Mouse (Mus musculus) cerebellum, adult 9-11 months (tissue): ENCODE results near the gene Fhod1.

Source experiments
- DNase-seq: peaks from one replicate; pipeline ENCODE4 v3.0.0; 2022

Fhod1 gene

GRCm38 (mm10) chr8:105315073-105315769, 32.5 kb downstream of the Fhod1 start:
- DNase-seq: peak; percentile 79

- peak; percentile 51 for DNase-seq
Observed at GRCm38 (mm10) chr8:105313622-105314402, 33.9 kb downstream of the Fhod1 start.

- peak; percentile 72 for DNase-seq
Observed at GRCm38 (mm10) chr8:105312891-105313481, 34.8 kb downstream of the Fhod1 start.

GRCm38 (mm10) chr8:105311718-105312117, 36.0 kb downstream of the Fhod1 start:
- no peak for DNase-seq

GRCm38 (mm10) chr8:105310118-105310517, 37.6 kb downstream of the Fhod1 start:
- DNase-seq: peak; percentile 72

GRCm38 (mm10) chr8:105309142-105309847, 38.5 kb downstream of the Fhod1 start:
- DNase-seq: peak; percentile 98

GRCm38 (mm10) chr8:105308428-105308827, 39.3 kb downstream of the Fhod1 start:
- peak; percentile 70 for DNase-seq

GRCm38 (mm10) chr8:105307670-105308069, 40.1 kb downstream of the Fhod1 start:
- peak; percentile 64 for DNase-seq

GRCm38 (mm10) chr8:105306146-105306691, 41.5 kb downstream of the Fhod1 start:
- DNase-seq: peak; percentile 64

- peak; percentile 88 for DNase-seq
Observed at GRCm38 (mm10) chr8:105305211-105306145, 42.3 kb downstream of the Fhod1 start, which contains the start of gene Elmo3. Gene Elmo3 (plus strand): TSS chr8:105305601.

- peak; percentile 44 for DNase-seq
Observed at GRCm38 (mm10) chr8:105304325-105305210, 43.2 kb downstream of the Fhod1 start.

- DNase-seq: no peak
Observed at GRCm38 (mm10) chr8:105303874-105304273, 43.9 kb downstream of the Fhod1 start.

- no peak for DNase-seq
Observed at GRCm38 (mm10) chr8:105303396-105303795, 44.4 kb downstream of the Fhod1 start.

- no peak for DNase-seq
Observed at GRCm38 (mm10) chr8:105299962-105300361, 47.8 kb downstream of the Fhod1 start.

- peak; percentile 51 for DNase-seq
Observed at GRCm38 (mm10) chr8:105298351-105299252, 49.2 kb downstream of the Fhod1 start.

GRCm38 (mm10) chr8:105297511-105298192, 50.1 kb downstream of the Fhod1 start, which contains the start of gene E2f4:
Gene E2f4 (plus strand): TSS chr8:105297663.
- peak; percentile 92 for DNase-seq

- peak; percentile 54 for DNase-seq
Observed at GRCm38 (mm10) chr8:105295895-105296573, 51.7 kb downstream of the Fhod1 start, which contains the start of gene Exoc3l. Gene Exoc3l (minus strand): TSS chr8:105296101.

GRCm38 (mm10) chr8:105295256-105295655, 52.5 kb downstream of the Fhod1 start:
- DNase-seq: peak; percentile 60
